Mouse (Mus musculus) 3T3-L1 (cell line): ENCODE measurements at regions not wholly inside any gene's neighbourhood (a gene's known extent, or its start where the extent isn't known, plus 50 kb on each side); places are given as distances from the start of the nearest gene placed in this dataset.
"Not testable (repeated sequence)": the region's sequence is repeated elsewhere in the genome, so short reads cannot be mapped to it uniquely, and the experiment has no call there.

Experiments used
- DNase-seq: peaks from one replicate; pipeline ENCODE4 v3.0.0-alpha.2; 2015; ENCODE audit warnings: low read depth, low spot score

DNA sequence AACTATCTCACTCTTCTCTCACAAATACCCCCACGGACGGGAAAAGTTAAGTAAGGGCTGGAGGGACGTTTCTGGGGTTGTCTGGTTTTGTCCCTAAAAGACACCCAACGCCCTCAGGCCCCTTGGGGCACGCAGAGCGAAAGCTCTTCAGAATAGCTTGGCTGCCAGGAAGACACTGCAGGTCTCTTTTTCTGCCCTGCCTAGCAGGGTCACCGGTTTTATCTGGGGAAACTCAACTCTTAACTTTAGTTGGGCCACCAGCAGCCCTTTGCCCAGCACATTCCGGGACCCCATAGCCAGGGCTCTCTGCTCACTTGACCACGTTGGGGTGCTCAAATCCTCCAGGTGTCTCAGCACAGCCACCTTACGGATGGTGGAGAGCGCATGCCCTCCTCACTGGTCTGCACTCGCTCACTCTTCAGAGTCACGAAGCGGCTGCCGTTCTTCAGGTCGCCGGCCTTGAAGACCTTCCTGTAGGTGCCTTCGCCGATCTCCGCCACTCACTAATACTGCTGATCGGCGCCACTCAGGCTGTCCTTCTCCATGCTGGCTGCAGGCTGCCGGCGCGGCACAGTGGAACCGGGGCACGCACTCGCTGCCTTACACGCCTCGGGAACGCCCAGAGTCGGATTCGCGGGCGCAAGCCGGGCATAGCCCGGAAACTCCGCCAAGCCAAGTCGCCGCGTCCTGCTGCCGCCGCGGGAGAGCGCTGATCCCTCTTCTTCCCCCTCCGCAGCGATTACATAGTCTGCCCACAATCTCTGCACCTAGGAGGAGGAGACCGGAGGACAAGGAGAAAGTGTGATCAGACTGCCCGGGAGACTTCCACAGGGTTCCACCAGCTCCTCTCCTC, 83.0 kb downstream of the Ulbp1 start:
- no peak for DNase-seq

GRCm38 (mm10) chr10:7358791-7359190, 114.6 kb downstream of the Ulbp1 start:
- not testable (repeated sequence) for DNase-seq

DNA sequence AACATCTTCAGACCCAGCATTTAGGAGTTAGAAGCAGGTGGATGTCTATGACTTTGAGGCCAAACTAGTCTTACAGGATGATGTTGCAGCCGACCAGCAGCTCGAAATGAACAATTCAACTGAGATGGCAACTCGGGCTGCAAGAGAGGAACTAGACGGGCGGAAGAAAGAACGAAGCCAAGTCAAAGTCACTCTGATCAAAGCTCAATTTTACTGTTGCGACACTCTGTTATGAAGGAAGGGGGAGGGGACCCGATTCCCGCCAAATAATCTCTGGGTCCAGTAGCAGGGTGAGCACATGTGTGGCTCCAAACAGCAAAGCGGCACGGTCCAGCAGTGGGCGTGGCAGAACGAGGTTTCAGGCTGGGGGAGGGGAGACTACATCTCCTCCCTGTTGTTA, 129.1 kb downstream of the Ulbp1 start:
- DNase-seq = not testable (repeated sequence)

GRCm38 (mm10) chr10:7343736-7344135, 129.7 kb downstream of the Ulbp1 start:
- DNase-seq = not testable (repeated sequence)

DNA sequence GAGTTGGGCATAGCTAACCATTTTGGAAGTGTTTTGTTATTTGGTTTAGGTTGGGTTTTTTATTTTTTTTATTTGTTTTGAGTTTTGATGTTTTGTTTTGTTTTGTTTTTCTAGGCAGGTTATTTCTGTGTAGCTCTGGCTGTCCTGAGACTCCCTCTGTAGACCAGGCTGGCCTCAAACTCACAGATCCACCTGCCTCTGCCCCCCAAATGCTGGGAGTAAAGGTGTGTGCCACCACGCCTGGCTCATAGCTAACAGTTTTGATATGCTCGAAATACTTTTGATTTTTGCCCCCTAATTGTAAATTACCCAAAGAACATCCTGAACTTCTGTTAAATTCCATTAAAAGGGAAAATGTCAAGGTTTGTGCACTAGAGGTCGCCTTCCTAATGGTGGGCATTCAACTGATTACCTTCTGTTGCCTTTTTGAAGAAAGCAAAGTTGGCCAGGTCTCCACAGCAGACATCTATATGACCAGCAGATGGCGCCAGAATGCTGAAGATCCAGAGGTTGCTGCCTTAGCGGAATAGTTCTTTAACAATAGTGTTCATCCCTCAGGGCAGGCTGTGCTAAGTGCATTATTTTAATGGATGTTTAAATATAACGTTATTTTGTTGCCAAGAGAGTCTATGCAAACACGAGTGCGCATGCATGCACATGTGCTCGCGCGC, 121.2 kb upstream of the Cnksr3 start:
- DNase-seq = peak; percentile 95

- DNase-seq = no peak
These were observed 116.2 kb upstream of the Cnksr3 start for GRCm38 (mm10) chr10:7328262-7328661.

GRCm38 (mm10) chr10:7327046-7327445, 115.0 kb upstream of the Cnksr3 start:
- DNase-seq = not testable (repeated sequence)

DNA sequence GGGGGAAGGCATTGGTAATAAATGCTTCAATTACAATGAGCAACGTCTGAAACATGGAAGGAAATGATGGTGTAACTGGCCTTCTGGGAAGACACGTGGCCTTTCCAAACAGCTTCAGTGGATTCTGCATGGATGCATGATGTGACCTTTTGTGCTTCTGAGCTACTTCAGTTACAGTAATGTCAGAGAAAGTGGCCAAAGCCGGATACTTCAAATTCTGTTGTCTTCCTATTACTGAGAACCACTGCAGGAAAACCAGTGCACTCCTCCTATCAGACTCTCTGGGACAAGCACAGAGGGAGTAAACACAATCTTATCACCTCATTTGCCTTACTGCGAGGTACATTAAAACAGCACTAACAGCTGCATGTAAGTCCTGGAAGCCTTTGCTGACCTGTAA, 113.0 kb upstream of the Cnksr3 start:
- no peak for DNase-seq

- DNase-seq = no peak
These were observed 111.2 kb upstream of the Cnksr3 start for GRCm38 (mm10) chr10:7323258-7323657.

DNA sequence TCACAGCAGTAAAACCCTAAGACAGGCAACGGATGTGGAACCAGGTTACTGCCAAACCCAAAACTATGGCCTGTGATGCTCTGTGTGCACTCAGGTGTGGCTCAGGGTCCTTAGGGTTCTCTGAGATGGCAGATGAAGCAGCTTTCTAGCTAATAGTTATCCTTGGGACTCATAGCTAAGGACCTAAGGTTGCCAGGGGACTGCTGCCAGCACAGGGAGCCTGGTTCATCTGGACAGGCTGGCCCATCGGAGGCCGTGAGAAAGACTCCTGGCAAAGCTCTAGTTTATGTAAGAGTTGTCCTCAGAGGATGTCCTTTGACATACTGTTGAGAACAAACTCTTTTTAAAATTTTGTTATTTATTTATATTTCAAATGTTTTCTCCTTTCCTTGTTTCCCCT, 97.9 kb upstream of the Cnksr3 start:
- no peak for DNase-seq

DNA sequence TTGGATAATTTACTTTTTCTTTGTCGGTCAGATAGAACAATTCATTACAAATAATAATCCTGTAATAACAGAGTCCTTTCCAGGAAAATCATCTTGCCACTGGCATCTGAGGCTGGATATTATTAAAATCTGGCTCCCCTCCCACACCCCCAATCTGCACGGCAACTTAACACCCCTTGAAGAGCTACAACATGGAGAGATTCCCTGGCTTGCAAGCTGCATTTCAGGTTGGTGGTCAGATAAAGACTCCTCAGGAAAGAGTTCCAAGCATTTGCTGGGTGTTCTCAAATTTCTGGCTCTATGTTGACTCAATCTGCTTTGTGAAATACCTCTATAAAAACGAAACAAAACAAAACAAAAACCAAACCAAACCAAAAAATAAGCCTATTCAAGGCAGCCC, 93.8 kb upstream of the Cnksr3 start:
- DNase-seq = not testable (repeated sequence)

DNA sequence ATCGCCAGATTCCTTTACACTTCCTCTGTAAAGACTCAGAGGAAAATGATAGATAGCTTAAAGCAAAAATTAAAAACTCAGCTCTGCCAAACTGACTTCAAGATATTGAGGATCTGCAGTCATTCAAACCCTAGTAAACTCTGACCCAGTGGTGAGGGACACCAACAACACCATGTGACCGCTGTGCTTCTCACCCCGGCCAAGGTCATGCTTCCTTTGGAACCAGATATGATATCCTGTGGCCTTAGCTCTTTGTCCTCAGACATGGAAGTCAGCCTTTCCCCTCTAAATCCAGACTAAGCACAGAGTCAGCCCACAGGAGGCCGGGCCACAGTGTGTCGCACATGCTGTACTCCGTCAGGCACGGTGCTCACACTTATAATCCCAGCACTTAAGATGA, 86.3 kb upstream of the Cnksr3 start:
- DNase-seq = no peak

DNA sequence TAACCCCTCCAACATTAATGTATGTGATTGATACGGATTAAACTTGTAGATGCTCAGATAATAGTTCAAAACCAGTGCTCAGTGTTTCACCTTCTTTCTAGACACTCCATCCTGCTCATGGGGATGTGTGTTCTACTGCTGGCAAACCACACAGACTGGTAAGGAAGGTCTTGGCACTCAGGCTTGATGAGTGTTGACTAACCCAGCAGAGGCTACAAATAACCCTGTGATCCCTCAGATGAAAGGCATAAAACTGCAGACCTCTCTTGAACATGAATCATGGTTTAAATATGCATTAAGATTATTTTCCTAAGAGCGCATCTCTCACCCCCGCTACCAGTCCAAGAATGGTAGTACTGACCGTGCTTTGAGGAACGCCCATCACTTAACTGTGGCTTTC, 83.9 kb upstream of the Cnksr3 start:
- DNase-seq = peak; percentile 57

DNA sequence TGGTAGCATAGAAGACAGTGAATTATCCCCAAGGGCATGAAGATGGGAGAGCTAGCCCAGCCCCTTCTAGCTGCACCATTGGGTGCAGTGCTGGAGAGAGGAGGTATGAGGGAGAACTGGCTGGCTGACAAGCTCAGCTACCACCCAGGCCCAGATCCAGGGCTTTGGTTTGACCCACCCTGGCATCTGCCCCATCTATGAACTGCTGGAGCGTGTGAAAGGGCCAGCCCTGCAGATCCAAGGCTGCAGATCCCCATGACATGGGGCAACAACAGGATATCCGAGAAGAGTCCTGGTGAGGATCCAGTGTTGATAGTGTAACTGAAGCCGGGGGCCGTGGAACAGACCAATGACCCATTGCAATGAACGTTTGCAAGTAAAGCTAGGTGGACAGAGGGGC, 81.2 kb upstream of the Cnksr3 start:
- DNase-seq = no peak

GRCm38 (mm10) chr10:7289773-7290411, 77.9 kb upstream of the Cnksr3 start:
- peak; percentile 39 for DNase-seq

GRCm38 (mm10) chr10:7285112-7285905, 73.3 kb upstream of the Cnksr3 start:
- peak; percentile 57 for DNase-seq

GRCm38 (mm10) chr10:7280429-7280828, 68.4 kb upstream of the Cnksr3 start:
- no peak for DNase-seq

GRCm38 (mm10) chr10:7278820-7279219, 66.8 kb upstream of the Cnksr3 start:
- peak; percentile 72 for DNase-seq

DNA sequence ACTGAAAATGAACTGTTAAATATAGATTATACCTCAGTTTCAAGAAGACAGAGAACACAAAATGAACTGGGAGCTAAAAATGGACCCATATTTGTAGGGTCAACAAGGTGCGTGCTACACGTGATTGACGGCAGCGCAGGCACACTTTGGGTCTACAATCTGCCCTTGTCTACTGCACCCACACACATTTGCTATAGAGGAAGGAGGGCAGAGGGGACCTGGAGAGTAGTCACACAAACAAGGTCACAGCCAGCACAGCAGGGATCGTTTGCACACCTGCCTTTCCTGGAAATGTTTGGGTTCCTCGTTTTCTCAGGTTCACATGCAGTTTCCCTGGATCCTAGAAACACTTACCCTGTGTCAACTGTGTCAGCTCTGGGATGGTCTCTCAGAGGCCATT, 63.3 kb upstream of the Cnksr3 start:
- no peak for DNase-seq

DNA sequence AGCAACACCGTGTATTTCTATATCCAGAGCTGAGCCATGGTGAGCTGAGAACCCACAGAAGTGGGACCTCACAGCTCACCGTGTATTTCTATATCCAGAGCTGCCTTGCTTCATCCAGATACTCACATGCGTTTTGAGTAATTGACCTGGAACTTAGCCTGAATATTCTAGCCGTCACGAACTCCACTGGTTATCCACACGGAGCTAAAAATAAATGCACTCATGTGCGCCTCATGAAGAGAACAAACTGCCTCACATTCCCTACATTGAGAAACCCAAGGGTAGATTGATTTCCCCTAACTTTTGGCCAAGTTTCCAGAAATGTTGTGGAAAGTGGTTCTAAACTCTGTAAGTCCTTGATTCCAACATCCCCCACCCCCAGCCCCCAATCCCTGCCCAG, 62.4 kb upstream of the Cnksr3 start:
- DNase-seq = no peak

DNA sequence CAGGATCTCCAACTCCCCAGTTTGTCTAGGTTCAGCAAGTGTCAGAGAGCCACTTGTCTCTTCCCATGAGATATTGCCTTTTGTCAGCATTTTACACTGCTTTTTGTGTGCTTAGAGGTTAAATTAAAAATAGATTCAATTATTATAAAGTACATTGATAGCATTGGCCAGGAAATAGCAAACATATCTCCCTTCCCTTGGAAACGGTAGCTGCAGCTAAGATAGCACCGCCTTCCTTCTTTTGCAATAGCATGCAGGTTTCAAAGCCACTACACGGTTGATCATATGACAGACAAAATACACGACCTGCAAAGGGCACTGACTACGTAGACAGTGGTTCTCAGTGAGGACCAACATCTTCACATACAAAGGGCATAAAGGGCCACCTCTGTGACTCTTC, 59.1 kb upstream of the Cnksr3 start:
- DNase-seq = no peak
